Comparison of ENCODE assay signal across 12 mouse cellular contexts in the genomic region with DNA sequence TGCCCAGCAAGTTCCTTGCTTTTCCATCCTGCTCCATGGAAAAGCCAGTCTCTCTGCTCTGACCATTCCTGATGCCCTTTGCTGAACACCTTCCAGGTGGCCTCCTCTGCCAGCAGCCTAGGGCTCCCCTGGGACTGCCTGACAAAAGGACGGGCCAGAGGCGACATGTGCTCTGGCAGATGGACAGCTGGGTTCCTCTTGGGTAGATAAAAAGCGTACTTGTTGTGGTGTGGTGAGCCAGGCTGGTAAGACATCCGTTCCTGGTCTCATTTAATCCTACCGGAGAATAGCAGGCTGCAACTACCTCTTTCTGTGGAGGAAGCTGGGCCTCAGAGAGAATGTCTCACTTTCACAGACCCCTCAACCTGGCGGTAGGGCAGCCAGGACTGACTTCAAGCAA. TPM values are rescaled to one million over a fixed set of nuclear protein-coding genes. Genes with fewer than 3 reads are reported as not detected.
DNase-seq lines count a peak whose midpoint lies in the region; ATAC-seq and TF ChIP-seq lines count a peak whose summit lies in the region.
"Had no signal": no experiment of that assay in that cellular context is flagged by ENCODE, and none has a peak within 500 bp of the region (broad histone marks: within the 10 kb centered on the region; RNA-seq: fewer than 3 reads in every experiment).

No protein-coding gene starts in this region.

- peak; percentile 73 for ATAC-seq in granulocyte monocyte progenitor cell, adult 5-6 weeks (replicated peaks; ENCODE audit: poor library complexity, severe bottlenecking)
- ATAC-seq in liver, postnatal 0 days = 0 out of 2 replicates have a peak, but pooled peaks have one; percentile 36

- no peak overlapping the region for H3K4me3 ChIP-seq in MEL (ENCODE audit: control insufficient read depth in 1 of 2, insufficient read depth in 1 of 2, low read depth in 2 of 2, low read length in 2 of 2)
- no peak overlapping the region for H3K4me3 ChIP-seq in liver, postnatal 0 days (ENCODE audit: low read depth, low read length)
- H3K4me3 ChIP-seq in left cerebral cortex, adult 2 months = no peak overlapping the region
- H3K4me3 ChIP-seq: embryonic facial prominence, embryonic 13.5 days; liver, embryonic 15.5 days had no signal

- H3K79me2 ChIP-seq in MEL (ENCODE audit: control insufficient read depth, insufficient read depth, low read length, poor library complexity) = no peaks in the 10 kb centered on the region

- no peaks in the 10 kb centered on the region for H3K27me3 ChIP-seq in MEL (ENCODE audit: control insufficient read depth in 1 of 2, insufficient read depth in 2 of 2, low read length in 2 of 2)
- H3K27me3 ChIP-seq in liver, postnatal 0 days (ENCODE audit: insufficient read depth, low read length) = no peaks in the 10 kb centered on the region
- H3K27me3 ChIP-seq: embryonic facial prominence, embryonic 13.5 days had no signal

- no peak overlapping the region for H3K4me2 ChIP-seq in liver, postnatal 0 days (ENCODE audit: low read depth, low read length)
- H3K4me2 ChIP-seq: embryonic facial prominence, embryonic 13.5 days; liver, embryonic 15.5 days had no signal

- no peaks in the 10 kb centered on the region for H3K36me3 ChIP-seq in MEL (ENCODE audit: control insufficient read depth in 1 of 2, insufficient read depth in 2 of 2, low read length in 2 of 2)
- H3K36me3 ChIP-seq in liver, postnatal 0 days (replicated peaks; ENCODE audit: insufficient read depth, low read length) = no peaks in the 10 kb centered on the region
- H3K36me3 ChIP-seq: embryonic facial prominence, embryonic 13.5 days; liver, embryonic 15.5 days had no signal

- H3K27ac ChIP-seq in MEL (ENCODE audit: control insufficient read depth, low read depth, low read length) = peak overlapping the region; percentile 47
- no peak overlapping the region for H3K27ac ChIP-seq in liver, postnatal 0 days (ENCODE audit: low read depth)
- H3K27ac ChIP-seq in left cerebral cortex, adult 2 months = no peak overlapping the region
- H3K27ac ChIP-seq: embryonic facial prominence, embryonic 13.5 days; liver, embryonic 15.5 days had no signal

- TF ChIP-seq POLR2A in MEL (IDR thresholded peaks at IDR 0.05; ENCODE audit: control insufficient read depth in 1 of 2, insufficient read depth in 1 of 2, low read depth in 1 of 2, low read length in 2 of 2, poor library complexity in 1 of 2) = no peak

- TF ChIP-seq CTCF in MEL (IDR thresholded peaks at IDR 0.05 in 2 of 3, conservative IDR thresholded peaks at IDR 0.05 in 1 of 3; ENCODE audit: control insufficient read depth in 1 of 3, insufficient read depth in 1 of 3, low read depth in 2 of 3, low read length in 3 of 3, poor library complexity in 1 of 3, severe bottlenecking in 1 of 3) = no peak
- no peak for TF ChIP-seq CTCF in liver, postnatal 0 days (IDR thresholded peaks at IDR 0.05; ENCODE audit: low read depth)
- TF ChIP-seq CTCF in left cerebral cortex, adult 2 months (IDR thresholded peaks at IDR 0.05) = no peak

- no peaks in the 10 kb centered on the region for H3K9me3 ChIP-seq in MEL (replicated peaks; ENCODE audit: insufficient read depth, low read length)
- no peaks in the 10 kb centered on the region for H3K9me3 ChIP-seq in liver, postnatal 0 days (ENCODE audit: low read length)
- H3K9me3 ChIP-seq: embryonic facial prominence, embryonic 13.5 days; liver, embryonic 15.5 days had no signal

- peak overlapping the region; percentile 52 for H3K9ac ChIP-seq in MEL (ENCODE audit: control insufficient read depth, low read depth, low read length, poor library complexity, severe bottlenecking)
- no peak overlapping the region for H3K9ac ChIP-seq in liver, postnatal 0 days (replicated peaks)
- H3K9ac ChIP-seq: liver, embryonic 15.5 days had no signal

- peak; percentile 64 for DNase-seq in 416B (ENCODE audit: low read depth)
- peak; percentile 69 for DNase-seq in MEL (ENCODE audit: low read depth, low spot score)
- no peak for DNase-seq in liver, postnatal 0 days
- DNase-seq in ovary, postnatal 10 days (ENCODE audit: low spot score) = no peak
- no peak for DNase-seq in left cerebral cortex, adult 2 months (ENCODE audit: extremely low spot score in 1 of 2, low spot score in 2 of 2)
- no peak for DNase-seq in kidney, postnatal 25 days
- DNase-seq: gastrocnemius, postnatal 25 days had no signal

- intact Hi-C loops in left cerebral cortex, adult 2 months (cut with DNase I) = no loop called here

- 0 out of 4 replicates have a peak, but pooled peaks of 1 of the 2 experiments have one; percentile 12 for TF ChIP-seq EP300 in MEL (IDR thresholded peaks at IDR 0.05; ENCODE audit: low read depth in 1 of 2, low read length in 2 of 2)
- no peak for TF ChIP-seq EP300 in liver, postnatal 0 days (IDR thresholded peaks at IDR 0.05; ENCODE audit: low read depth)

- WGBS in liver, postnatal 0 days (ENCODE audit: insufficient replicate concordance) = 35% methylated on average over 6 of the region's 6 CpGs

- TF ChIP-seq RAD21 in MEL (IDR thresholded peaks at IDR 0.05; ENCODE audit: low read depth, low read length) = no peak

- H3K4me1 ChIP-seq in MEL (ENCODE audit: control insufficient read depth in 1 of 2, insufficient read depth in 2 of 2, low read length in 2 of 2) = peaks cover 5 to 10% of the 10 kb centered on the region in 2 experiments; a peak in 3 of 4 replicates
- H3K4me1 ChIP-seq in liver, postnatal 0 days (ENCODE audit: insufficient read depth) = 0 out of 2 replicates have a peak, but pooled peaks cover 2% of the 10 kb centered on the region

TF ChIP-seq in MEL, 35 proteins besides CTCF, POLR2A, EP300 and RAD21:
- TF ChIP-seq UBTF (IDR thresholded peaks at IDR 0.05; ENCODE audit: borderline replicate concordance, insufficient read depth, low read depth, low read length) (no peak), ETS1 (IDR thresholded peaks at IDR 0.05; ENCODE audit: low read depth, low read length) (no peak), MXI1 (IDR thresholded peaks at IDR 0.05; ENCODE audit: low read depth, low read length) (peak; percentile 26; the same call in 1 of the 2 replicates), TAL1 (IDR thresholded peaks at IDR 0.05; ENCODE audit: low read length) (peak; percentile 59), MYC (IDR thresholded peaks at IDR 0.05; ENCODE audit: low read depth, low read length) (peak; percentile 67), MEF2A (IDR thresholded peaks at IDR 0.05; ENCODE audit: extremely low read depth, insufficient replicate concordance, low read depth, low read length, poor library complexity, severe bottlenecking) (no peak), MAZ (IDR thresholded peaks at IDR 0.05; ENCODE audit: low read depth, low read length) (no peak), MAX (IDR thresholded peaks at IDR 0.05; ENCODE audit: low read length) (peak; percentile 40), JUND (IDR thresholded peaks at IDR 0.05; ENCODE audit: low read depth, low read length) (no peak), BHLHE40 (IDR thresholded peaks at IDR 0.05; ENCODE audit: borderline replicate concordance, low read depth, low read length) (no peak), USF1 (IDR thresholded peaks at IDR 0.05; ENCODE audit: low read depth, low read length) (no peak), POLR2AphosphoS5 (IDR thresholded peaks at IDR 0.05; ENCODE audit: borderline replicate concordance, low read depth, low read length) (no peak), CHD1 (IDR thresholded peaks at IDR 0.05; ENCODE audit: low read depth, low read length) (no peak), MAFK (IDR thresholded peaks at IDR 0.05; ENCODE audit: borderline replicate concordance, low read depth, low read length) (no peak), NRF1 (IDR thresholded peaks at IDR 0.05; ENCODE audit: insufficient read depth, low read depth, low read length, poor library complexity, severe bottlenecking) (no peak), ZMIZ1 (IDR thresholded peaks at IDR 0.05; ENCODE audit: low read depth, low read length) (no peak), TCF12 (IDR thresholded peaks at IDR 0.05; ENCODE audit: low read depth, low read length) (0 out of 2 replicates have a peak, but pooled peaks have one; percentile 26), GATA1 (IDR thresholded peaks at IDR 0.05; ENCODE audit: low read depth, low read length) (0 out of 2 replicates have a peak, but pooled peaks have one; percentile 28), HCFC1 (IDR thresholded peaks at IDR 0.05; ENCODE audit: low read depth, low read length) (no peak)

RNA-seq across cellular contexts. Expression of a gene that starts 0.6 kb away (rescaled TPM):
- total RNA-seq in MEL (2012; rRNA removed) = not detected in 2 replicates
- polyA plus RNA-seq in MEL (2012; ENCODE audit: insufficient read depth in 1 of 2, insufficient read length in 2 of 2, low read depth in 1 of 2, low replicate concordance in 2 of 2, missing spikeins in 1 of 2) = not detected
- total RNA-seq in granulocyte monocyte progenitor cell, adult 5-6 weeks (2014; fragmentation: Nextera tagmentation) = not detected in 2 replicates
- total RNA-seq in granulocyte monocyte progenitor cell, adult 5-6 weeks (2017) = not detected in 2 replicates
- not detected in 2 replicates for polyA plus RNA-seq in liver, postnatal 0 days (2015; fragmentation: Nextera tagmentation; extraction: Ambion mirVana)
- not detected for total RNA-seq in left cerebral cortex, adult 2 months (2021)
- total RNA-seq: gastrocnemius, postnatal 25 days; layer of hippocampus, adult 18-20 months had no signal
- polyA plus RNA-seq: embryonic facial prominence, embryonic 13.5 days; liver, embryonic 15.5 days; small intestine, adult 2 months had no signal

RNA-seq across cellular contexts. Expression of a gene that starts 29.3 kb away (rescaled TPM):
- total RNA-seq in MEL (2012; rRNA removed) = 5.6 and 8.5 TPM in 2 replicates
- 1 to 10 TPM in 1 of 2 experiments, not detected in 1; 9.3 TPM for polyA plus RNA-seq in MEL (2012; ENCODE audit: insufficient read depth in 1 of 2, insufficient read length in 2 of 2, low read depth in 1 of 2, low replicate concordance in 2 of 2, missing spikeins in 1 of 2)
- 8.8 and 10.4 TPM in 2 replicates for total RNA-seq in granulocyte monocyte progenitor cell, adult 5-6 weeks (2014; fragmentation: Nextera tagmentation)
- total RNA-seq in granulocyte monocyte progenitor cell, adult 5-6 weeks (2017) = 7.2 and 10.9 TPM in 2 replicates
- 2.8 and 3.1 TPM in 2 replicates for polyA plus RNA-seq in liver, postnatal 0 days (2015; fragmentation: Nextera tagmentation; extraction: Ambion mirVana)
- 1 to 10 TPM; 7.4 to 8.8 TPM for total RNA-seq in left cerebral cortex, adult 2 months (2021)

RNA-seq across cellular contexts. Expression of a gene that starts 29.4 kb away (rescaled TPM):
- total RNA-seq in MEL (2012; rRNA removed) = 69.6 and 73.1 TPM in 2 replicates
- polyA plus RNA-seq in MEL (2012; ENCODE audit: insufficient read depth in 1 of 2, insufficient read length in 2 of 2, low read depth in 1 of 2, low replicate concordance in 2 of 2, missing spikeins in 1 of 2) = 100 to 1,000 TPM; 153 to 423 TPM
- 78.5 and 105 TPM in 2 replicates for total RNA-seq in granulocyte monocyte progenitor cell, adult 5-6 weeks (2014; fragmentation: Nextera tagmentation)
- 56.6 and 61.0 TPM in 2 replicates for total RNA-seq in granulocyte monocyte progenitor cell, adult 5-6 weeks (2017)
- 36.2 and 38.6 TPM in 2 replicates for polyA plus RNA-seq in liver, postnatal 0 days (2015; fragmentation: Nextera tagmentation; extraction: Ambion mirVana)
- 10 to 100 TPM; 56.3 to 64.9 TPM for total RNA-seq in left cerebral cortex, adult 2 months (2021)

Comparison
In these comparisons a context has a peak if more than half of its experiments do, and no peak if none do; other contexts are left out.
1. DNase-seq: peak in 416B (single experiment) and MEL (single experiment); none in liver, postnatal 0 days (single experiment), ovary, postnatal 10 days (single experiment), left cerebral cortex, adult 2 months (0 of 2) and kidney, postnatal 25 days (0 of 2).